Mouse (Mus musculus) bone marrow, adult 2 months (tissue): ENCODE measurements around the gene Dsp.

Experiments
- CTCF ChIP-seq: fragments of 200-500 bp; IDR thresholded peaks from 2 replicates; pipeline ENCODE4 v1.5.1; 2011; ENCODE audit warnings: low read length, control low read depth; ENCODE audit not compliant: control insufficient read depth, insufficient read depth
- POLR2A ChIP-seq: fragments of 200-500 bp; IDR thresholded peaks from 2 replicates; pipeline ENCODE4 v1.6.1; 2011; ENCODE audit warnings: low read depth, mild to moderate bottlenecking, control low read depth, low read length, borderline replicate concordance; ENCODE audit not compliant: control insufficient read depth

- TF ChIP-seq CTCF, result no peak
- TF ChIP-seq POLR2A, result no peak
Observed at GRCm38 (mm10) chr13:38151671-38152428, 756 bp downstream of the Dsp start.
